Mouse (Mus musculus) lung, embryonic 14.5 days (tissue): ENCODE results near the gene Gm9745. TPM values are rescaled to one million over a fixed set of nuclear protein-coding genes. Genes with fewer than 3 reads are reported as not detected.
A peak's percentile ranks its signal among the peaks of the same experiment; 100 is the strongest.
"Not testable (repeated sequence)": the region's sequence is repeated elsewhere in the genome, so short reads cannot be mapped to it uniquely, and the experiment has no call there.

ENCODE experiments used
- ATAC-seq: fragments of 200-750 bp; cut with Nextera tagmentation; 2 replicates; pipeline ENCODE4 v1.8.0; 2017; ENCODE audit warnings: mild to moderate bottlenecking, moderate TSS enrichment, moderate library complexity; ENCODE audit not compliant: insufficient read depth
- DNase-seq: peaks from one replicate; pipeline ENCODE4 v3.0.0-alpha.2; 2015
- H3K27ac ChIP-seq: fragments of 300-500 bp; sonication (generic); 2 replicates; pipeline ENCODE4 v1.5.1; 2014; ENCODE audit warnings: low read depth, mild to moderate bottlenecking, moderate library complexity
- H3K27me3 ChIP-seq: fragments of 300-500 bp; sonication (generic); 2 replicates; pipeline ENCODE4 v1.6.1; 2014; ENCODE audit warnings: low read length, control low read depth; ENCODE audit not compliant: insufficient read depth
- H3K36me3 ChIP-seq: fragments of 300-500 bp; sonication (generic); 2 replicates; pipeline ENCODE4 v1.6.1; 2014; ENCODE audit warnings: control low read depth; ENCODE audit not compliant: insufficient read depth
- H3K4me1 ChIP-seq: fragments of 300-500 bp; sonication (generic); 2 replicates; pipeline ENCODE4 v1.6.1; 2014; ENCODE audit warnings: antibody characterized with exemption, control low read depth; ENCODE audit not compliant: insufficient read depth
- H3K4me2 ChIP-seq: fragments of 300-500 bp; sonication (generic); 2 replicates; pipeline ENCODE4 v1.6.1; 2014; ENCODE audit warnings: mild to moderate bottlenecking
- H3K4me3 ChIP-seq: fragments of 300-500 bp; sonication (generic); 2 replicates; pipeline ENCODE4 v1.5.1; 2014; ENCODE audit warnings: low read depth, low read length
- H3K9ac ChIP-seq: fragments of 300-500 bp; sonication (generic); 2 replicates; pipeline ENCODE4 v1.6.1; 2014
- H3K9me3 ChIP-seq: fragments of 300-500 bp; sonication (generic); 2 replicates; pipeline ENCODE4 v1.6.1; 2016; ENCODE audit warnings: low read depth, low read length, control low read depth
- CTCF ChIP-seq: IDR thresholded peaks from 2 replicates; pipeline ENCODE4 v1.5.1; 2016; ENCODE audit warnings: antibody characterized with exemption, low read depth
- WGBS: fragments of 180-500 bp; shearing (Covaris S2); extraction: QIAGEN DNeasy Blood & Tissue Kit; methylation state at CpG from one replicate; pipeline ENCODE4 v1.1.7; 2014; 5-methylcytosine and 5-hydroxymethylcytosine counted together
- polyA plus RNA-seq: library from polyadenylated mRNA; unstranded; fragments of >200 nt; fragmentation: Nextera tagmentation; extraction: Ambion mirVana; gene quantifications from 2 replicates; pipeline ENCODE4 v1.2.1, GENCODE M21; 2014

Gm9745 gene
- not detected in 2 replicates for polyA plus RNA-seq

DNA sequence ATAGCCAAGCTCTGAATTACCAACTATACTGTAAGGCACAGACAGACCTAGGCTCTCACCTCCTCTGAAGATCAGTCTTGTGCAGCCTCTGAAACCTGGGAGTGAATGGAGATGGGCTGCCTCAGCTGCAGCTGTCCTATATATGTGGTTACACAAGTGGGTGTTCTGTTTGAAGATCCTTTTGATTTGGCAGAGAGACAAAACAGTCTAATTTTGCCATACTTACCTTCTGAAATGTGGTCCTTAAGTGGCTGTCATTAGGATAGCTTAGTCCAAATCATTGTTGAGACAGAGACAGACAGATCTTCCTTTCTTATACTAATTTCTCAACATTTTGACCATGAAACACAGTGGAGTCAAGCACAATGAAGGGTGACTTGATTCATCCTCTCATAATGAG lies at the start of gene Gm9745:
Gene Gm9745 (minus strand): TSS at position 101 of the 400 bp plus-strand sequence.
- ATAC-seq, DNase-seq, H3K4me2 ChIP-seq: not testable (repeated sequence)

DNA sequence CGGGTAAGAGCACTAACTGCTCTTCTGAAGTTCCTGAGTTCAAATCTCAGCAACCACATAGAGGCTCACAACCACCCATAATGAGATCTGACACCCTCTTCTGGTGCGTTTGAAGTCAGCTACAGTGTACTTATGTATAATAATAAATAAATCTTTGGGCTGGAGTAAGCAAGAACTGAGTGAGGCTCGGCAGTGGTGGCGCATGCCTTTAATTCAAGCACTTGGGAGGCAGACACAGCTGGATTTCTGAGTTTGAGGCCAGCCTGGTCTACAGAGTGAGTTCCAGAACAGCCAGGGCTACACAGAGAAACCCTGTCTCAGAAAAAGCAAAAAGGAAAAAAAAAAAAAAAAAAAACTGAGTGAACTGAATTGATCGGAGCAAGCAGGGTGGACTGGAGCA lies 49.2 kb upstream of the Gm9745 start:
- not testable (repeated sequence) for ATAC-seq, H3K4me1 ChIP-seq, H3K9ac ChIP-seq, H3K4me2 ChIP-seq, H3K27ac ChIP-seq, DNase-seq, H3K27me3 ChIP-seq, H3K4me3 ChIP-seq, H3K36me3 ChIP-seq, H3K9me3 ChIP-seq
- 76% methylated on average over 5 of the region's 5 CpGs for WGBS

More for the DNA sequence above, at the start of gene Gm9745:
- H3K9me3 ChIP-seq, H3K27ac ChIP-seq, H3K9ac ChIP-seq, H3K27me3 ChIP-seq, H3K4me1 ChIP-seq, H3K4me3 ChIP-seq, H3K36me3 ChIP-seq: not testable (repeated sequence)

DNA sequence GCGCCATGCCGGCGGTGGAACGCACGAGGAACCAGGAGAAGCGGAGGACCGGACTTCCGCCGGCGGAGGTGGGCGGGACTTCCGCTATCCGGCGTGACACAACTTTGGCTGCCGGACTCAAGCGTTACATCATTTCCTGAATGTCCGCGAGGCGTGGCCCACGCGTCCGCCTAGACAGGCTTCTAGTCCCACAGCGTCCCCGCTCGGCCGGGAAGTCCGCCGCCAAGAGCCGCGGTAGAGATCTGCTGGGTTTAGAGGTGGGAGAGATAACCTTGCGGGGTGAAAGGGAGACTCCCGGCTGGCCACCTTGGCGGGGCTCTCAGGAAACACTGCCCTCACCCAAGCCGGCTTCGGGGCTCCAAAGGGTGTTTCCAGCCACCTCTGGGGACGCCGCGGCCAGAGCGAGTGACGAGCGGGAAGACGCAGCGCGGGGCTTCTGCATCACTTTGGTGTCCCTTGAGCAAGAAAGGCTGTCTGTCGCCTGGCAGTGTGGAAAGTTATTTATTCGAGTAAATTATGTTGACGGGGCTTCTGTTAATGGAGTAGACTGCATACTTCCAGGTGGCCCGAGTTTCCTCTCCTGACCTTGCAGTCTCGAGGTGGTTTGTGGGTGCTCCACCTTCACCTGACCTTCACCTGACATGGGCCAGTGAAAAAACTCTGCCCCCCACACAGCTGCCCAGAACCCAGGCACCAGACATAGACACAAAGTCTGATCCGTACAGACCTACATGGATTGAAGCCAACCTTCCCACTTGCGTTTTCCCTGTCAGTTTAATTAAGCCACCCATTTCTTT lies 48.2 kb upstream of the Gm9745 start, which contains the start of gene Gtpbp4:
Gene Gtpbp4 (minus strand): TSS at position 94 of the 797 bp plus-strand sequence.
- no peaks in the 10 kb centered on the region for H3K9me3 ChIP-seq
- ATAC-seq, result peak; percentile 98
- DNase-seq, result peak; percentile 99
- peak within 1 kb of the TSS; percentile 97 for H3K4me3 ChIP-seq
- H3K27me3 ChIP-seq, result no peaks in the 10 kb centered on the region
- WGBS, result under 1% methylated on average over 51 of the region's 51 CpGs
- peak within 1 kb of the TSS; percentile 76; the same call in 1 of the 2 replicates for H3K27ac ChIP-seq
- H3K9ac ChIP-seq, result peak within 1 kb of the TSS; percentile 91
- H3K4me2 ChIP-seq, result peak within 1 kb of the TSS; percentile 94
- 0 out of 2 replicates have a peak, but pooled peaks cover 2% of the 10 kb centered on the region for H3K4me1 ChIP-seq
- H3K36me3 ChIP-seq, result peaks cover 6% of the 10 kb centered on the region
- peak; percentile 75 for TF ChIP-seq CTCF

DNA sequence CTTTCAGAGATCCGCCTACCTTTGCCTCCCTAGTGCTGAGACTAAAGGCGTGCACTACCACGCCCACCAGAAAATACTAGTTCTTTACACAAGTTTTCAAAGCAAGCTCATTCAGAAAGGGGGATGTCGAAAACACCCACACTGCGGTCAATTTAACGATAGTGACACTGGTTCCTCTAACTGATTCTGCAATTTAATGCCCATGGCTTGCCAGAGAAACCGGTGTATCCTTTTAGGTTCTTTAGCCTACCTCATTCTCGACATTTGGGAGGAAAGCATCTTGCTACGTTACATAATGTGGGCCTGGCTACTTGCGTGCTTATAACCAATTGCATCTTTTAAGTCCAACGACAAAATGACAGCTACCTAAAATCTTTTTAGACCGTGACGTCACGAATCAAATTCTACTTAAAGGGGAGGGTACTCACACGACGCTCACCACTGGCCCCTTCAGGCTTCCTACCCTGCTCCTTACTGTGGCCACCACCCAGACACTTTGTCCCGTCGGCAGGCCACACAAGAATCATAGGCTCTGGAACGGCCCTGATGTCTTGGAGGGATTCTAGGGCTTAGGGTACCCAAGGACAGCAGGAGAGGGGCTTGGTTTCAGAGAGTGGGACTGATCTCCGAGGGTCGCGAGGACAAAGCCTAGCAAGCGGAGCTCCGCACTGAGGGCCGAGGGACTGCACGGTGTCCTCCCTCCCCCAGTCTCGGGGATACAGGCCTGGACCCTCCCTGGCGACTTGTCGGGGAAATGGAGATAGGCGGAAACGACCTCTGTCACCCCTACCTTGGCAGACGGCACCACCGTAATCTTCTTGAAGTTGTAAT lies 47.3 kb upstream of the Gm9745 start:
- Histone ChIP-seq H3K27me3 (no peaks in the 10 kb centered on the region), H3K4me3 (peak overlapping the region; percentile 97), H3K27ac (peak overlapping the region; percentile 50; the same call in 1 of the 2 replicates), H3K36me3 (peaks cover 14% of the 10 kb centered on the region), H3K4me2 (peak overlapping the region; percentile 94), H3K9ac (peak overlapping the region; percentile 91), H3K4me1 (0 out of 2 replicates have a peak, but pooled peaks cover 2% of the 10 kb centered on the region), H3K9me3 (no peaks in the 10 kb centered on the region)
- ATAC-seq (peak; percentile 66), DNase-seq (peak; percentile 61)
- 4% methylated on average over 33 of the region's 33 CpGs for WGBS
- TF ChIP-seq CTCF, result no peak

DNA sequence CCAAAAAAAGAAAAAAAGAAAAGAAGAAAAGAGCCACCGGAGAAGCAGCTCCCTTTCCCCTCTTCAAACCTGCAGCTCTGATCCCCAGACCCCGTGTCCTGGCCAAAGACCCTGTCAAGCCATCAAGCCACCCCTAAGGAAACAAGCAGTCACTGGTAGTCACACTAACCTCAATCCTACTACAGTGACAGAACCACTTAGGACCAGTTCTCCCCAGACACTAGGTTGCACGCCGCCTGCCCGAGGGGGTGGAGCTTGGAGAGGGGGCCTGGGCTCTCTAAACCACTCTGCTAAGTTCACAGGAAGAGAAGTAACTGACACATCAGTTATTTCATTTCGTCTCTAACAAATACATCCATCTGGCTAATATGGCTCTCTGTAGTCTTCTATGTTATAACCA lies 44.2 kb upstream of the Gm9745 start:
- H3K9me3 ChIP-seq, result no peaks in the 10 kb centered on the region
- 90% methylated on average over 6 of the region's 6 CpGs for WGBS
- DNase-seq (no peak), ATAC-seq (no peak)
- TF ChIP-seq CTCF, result no peak
- peaks cover 42% of the 10 kb centered on the region for H3K36me3 ChIP-seq
- H3K4me1 ChIP-seq, result 0 out of 2 replicates have a peak, but pooled peaks cover 2% of the 10 kb centered on the region
- H3K27ac ChIP-seq, result no peak overlapping the region
- no peak overlapping the region for H3K4me3 ChIP-seq
- H3K9ac ChIP-seq, result no peak overlapping the region
- H3K27me3 ChIP-seq, result no peaks in the 10 kb centered on the region
- H3K4me2 ChIP-seq, result no peak overlapping the region

DNA sequence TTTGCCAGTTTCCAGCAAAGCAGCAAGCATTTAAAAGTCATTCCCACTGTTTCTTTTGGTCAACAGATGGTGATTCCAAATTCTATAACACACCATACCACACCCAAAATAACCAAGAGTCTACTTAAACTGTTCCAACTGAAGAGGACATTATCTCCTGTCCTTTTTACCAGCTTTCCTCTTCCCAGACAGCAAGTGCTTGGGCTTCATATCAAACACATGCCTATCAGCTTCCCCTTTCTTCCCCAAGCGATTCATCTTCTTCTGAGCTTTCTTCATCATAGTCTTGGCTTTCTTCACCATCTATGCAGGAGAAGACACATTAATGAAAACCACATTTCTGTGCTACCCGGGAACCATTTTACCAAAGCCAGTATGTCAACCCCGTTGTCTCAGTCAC lies 24.9 kb upstream of the Gm9745 start:
- Histone ChIP-seq H3K4me3 (no peak overlapping the region), H3K36me3 (peaks cover 86% of the 10 kb centered on the region), H3K9me3 (no peaks in the 10 kb centered on the region), H3K9ac (no peak overlapping the region), H3K27ac (no peak overlapping the region), H3K27me3 (no peaks in the 10 kb centered on the region), H3K4me2 (no peak overlapping the region), H3K4me1 (no peaks in the 10 kb centered on the region)
- 98% methylated on average over 3 of the region's 3 CpGs for WGBS
- no peak for TF ChIP-seq CTCF
- no peak for DNase-seq
- no peak for ATAC-seq

DNA sequence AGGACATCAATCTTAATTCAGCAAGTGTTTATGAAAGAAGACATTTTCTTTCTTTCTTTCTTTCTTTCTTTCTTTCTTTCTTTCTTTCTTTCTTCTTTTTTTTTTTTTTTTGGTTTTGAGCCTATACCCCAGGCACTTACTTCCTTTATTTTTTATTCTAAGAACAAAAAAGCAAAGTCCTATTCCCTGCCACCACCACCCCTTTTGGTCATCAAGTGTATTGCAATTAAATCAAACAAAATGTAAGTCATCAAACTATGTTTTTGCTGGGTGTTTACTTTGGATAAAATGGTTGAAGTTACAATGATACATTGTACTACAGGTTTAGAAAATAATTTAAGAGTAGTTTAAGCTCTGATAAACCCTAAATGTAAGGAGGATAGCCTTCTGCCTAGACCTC lies 24.3 kb upstream of the Gm9745 start:
- no peak overlapping the region for H3K9ac ChIP-seq
- no peaks in the 10 kb centered on the region for H3K4me1 ChIP-seq
- no peak overlapping the region for H3K4me3 ChIP-seq
- DNase-seq, result no peak
- ATAC-seq, result no peak
- H3K9me3 ChIP-seq, result no peaks in the 10 kb centered on the region
- H3K27me3 ChIP-seq, result no peaks in the 10 kb centered on the region
- H3K27ac ChIP-seq, result no peak overlapping the region
- no peak for TF ChIP-seq CTCF
- peaks cover 80% of the 10 kb centered on the region for H3K36me3 ChIP-seq
- no peak overlapping the region for H3K4me2 ChIP-seq
